ENCODE assay signal across 16 mouse cellular contexts in genomic region chr1:105454687-105455086, GRCm38 (mm10).
"Had no signal": no experiment of that assay in that cellular context is flagged by ENCODE, and none has a peak within 500 bp of the region (broad histone marks: within the 10 kb centered on the region; RNA-seq: fewer than 3 reads in every experiment).

No protein-coding gene starts in this region.

- H3K4me3 ChIP-seq: neural tube, embryonic 12.5 days; neural tube, embryonic 13.5 days; neural tube, embryonic 15.5 days; stomach, embryonic 15.5 days had no signal

- H3K36me3 ChIP-seq: neural tube, embryonic 12.5 days; neural tube, embryonic 13.5 days; neural tube, embryonic 15.5 days; stomach, embryonic 15.5 days had no signal

- DNase-seq: retina, postnatal 1 day; right cerebral cortex, adult 18-20 months; right cerebral cortex, postnatal 14 days; right cerebral cortex, postnatal 25 days; right cerebral cortex, postnatal 4 days; spleen, adult 18-20 months; thymus, adult 18-20 months; thymus, adult 2 months; thymus, postnatal 14 days; thymus, postnatal 25 days; thymus, postnatal 36 days; thymus, postnatal 4 days had no signal

- H3K27me3 ChIP-seq: neural tube, embryonic 12.5 days; neural tube, embryonic 13.5 days; neural tube, embryonic 15.5 days; stomach, embryonic 15.5 days had no signal

- H3K4me1 ChIP-seq: neural tube, embryonic 12.5 days; neural tube, embryonic 13.5 days; neural tube, embryonic 15.5 days; stomach, embryonic 15.5 days had no signal

- H3K27ac ChIP-seq: neural tube, embryonic 12.5 days; neural tube, embryonic 13.5 days; neural tube, embryonic 15.5 days; stomach, embryonic 15.5 days had no signal

- H3K4me2 ChIP-seq: neural tube, embryonic 12.5 days; neural tube, embryonic 13.5 days; neural tube, embryonic 15.5 days; stomach, embryonic 15.5 days had no signal

- H3K9ac ChIP-seq: neural tube, embryonic 12.5 days; neural tube, embryonic 13.5 days; neural tube, embryonic 15.5 days; stomach, embryonic 15.5 days had no signal

- H3K9me3 ChIP-seq: neural tube, embryonic 12.5 days; neural tube, embryonic 13.5 days; neural tube, embryonic 15.5 days; stomach, embryonic 15.5 days had no signal
